Mouse (Mus musculus): ENCODE measurements around the gene Pard6b.
"Not testable (repeated sequence)": the region's sequence is repeated elsewhere in the genome, so short reads cannot be mapped to it uniquely, and the experiment has no call there.

The Pard6b gene

GRCm38 (mm10) chr2:168103341-168103740, 22.5 kb downstream of the Pard6b start:
- no peak for DNase-seq

- peak; percentile 75 to 85 for DNase-seq
Measured at GRCm38 (mm10) chr2:168104375-168105144, 23.8 kb downstream of the Pard6b start.

GRCm38 (mm10) chr2:168105271-168105670, 24.5 kb downstream of the Pard6b start:
- no peak for DNase-seq

- peak in 1 of 2 experiments; percentile 30 for DNase-seq
Measured at GRCm38 (mm10) chr2:168106701-168107178, 25.9 kb downstream of the Pard6b start.

GRCm38 (mm10) chr2:168107356-168107755, 26.6 kb downstream of the Pard6b start:
- no peak for DNase-seq

GRCm38 (mm10) chr2:168107901-168108300, 27.1 kb downstream of the Pard6b start:
- not testable (repeated sequence) for DNase-seq

- DNase-seq: peak; percentile 45 to 62
Measured at GRCm38 (mm10) chr2:168111902-168112301, 31.1 kb downstream of the Pard6b start.

GRCm38 (mm10) chr2:168113263-168113662, 32.5 kb downstream of the Pard6b start:
- DNase-seq: no peak

- DNase-seq: no peak
Measured at GRCm38 (mm10) chr2:168113692-168114091, 32.9 kb downstream of the Pard6b start.

- DNase-seq: peak; percentile 85 to 90
Measured at GRCm38 (mm10) chr2:168114699-168115350, 34.0 kb downstream of the Pard6b start.

- DNase-seq: no peak
Measured at GRCm38 (mm10) chr2:168115826-168116225, 35.0 kb downstream of the Pard6b start.

GRCm38 (mm10) chr2:168117147-168117546, 36.3 kb downstream of the Pard6b start:
- peak; percentile 30 to 56 for DNase-seq

GRCm38 (mm10) chr2:168117553-168117952, 36.7 kb downstream of the Pard6b start:
- DNase-seq: no peak

- no peak for DNase-seq
Measured at GRCm38 (mm10) chr2:168117967-168118366, 37.2 kb downstream of the Pard6b start.

- DNase-seq: no peak
Measured at GRCm38 (mm10) chr2:168118456-168118855, 37.7 kb downstream of the Pard6b start.

- no peak for DNase-seq
Measured at GRCm38 (mm10) chr2:168119123-168119522, 38.3 kb downstream of the Pard6b start.

GRCm38 (mm10) chr2:168120906-168121305, 40.1 kb downstream of the Pard6b start:
- DNase-seq: no peak

GRCm38 (mm10) chr2:168123652-168124051, 42.8 kb downstream of the Pard6b start:
- DNase-seq: no peak

- no peak for DNase-seq
Measured at GRCm38 (mm10) chr2:168125288-168126089, 44.7 kb downstream of the Pard6b start.

GRCm38 (mm10) chr2:168127767-168128166, 47.0 kb downstream of the Pard6b start:
- DNase-seq: no peak

GRCm38 (mm10) chr2:168128211-168128859, 47.5 kb downstream of the Pard6b start:
- peak; percentile 87 to 91 for DNase-seq

- DNase-seq: no peak
Measured at GRCm38 (mm10) chr2:168130046-168130445, 49.2 kb downstream of the Pard6b start.

GRCm38 (mm10) chr2:168137161-168137560, 56.4 kb downstream of the Pard6b start:
- DNase-seq: no peak

All from lung, adult 18-20 months (tissue).